Mouse (Mus musculus) brain, adult 2 months (tissue): ENCODE results near the gene Stambp.
A peak's percentile ranks its signal among the peaks of the same experiment; 100 is the strongest.
"Not testable (repeated sequence)": the region's sequence is repeated elsewhere in the genome, so short reads cannot be mapped to it uniquely, and the experiment has no call there.

Experiments
- DNase-seq: peaks from one replicate; pipeline ENCODE4 v3.0.0; 2011; ENCODE audit warnings: low read depth, low spot score

Gene Stambp

DNA sequence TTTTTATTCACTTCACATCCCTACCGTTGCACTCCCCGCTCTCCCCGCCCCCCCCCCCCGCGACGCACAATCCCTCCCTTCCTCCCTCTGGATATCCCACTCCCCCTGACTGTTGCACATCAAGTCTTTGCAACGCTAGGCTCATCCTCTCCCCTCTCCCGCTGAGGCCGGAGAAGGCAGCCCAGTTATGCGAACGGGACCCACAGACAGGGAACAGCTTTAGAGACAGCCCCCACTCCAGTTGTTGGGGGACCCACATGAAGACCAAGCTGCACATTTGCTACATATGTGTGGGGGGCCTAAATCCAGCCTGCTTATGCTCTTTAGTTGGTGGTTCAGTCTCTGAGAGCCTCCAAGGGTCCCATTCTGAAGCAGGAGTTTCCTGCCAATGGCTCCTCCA lies at the start of gene Stambp:
Stambp (minus strand) TSS at position 59 of the 400 bp plus-strand sequence.
- no peak for DNase-seq

GRCm38 (mm10) chr6:83619955-83620354 lies 47.4 kb upstream of the Stambp start:
- DNase-seq: peak; percentile 26

DNA sequence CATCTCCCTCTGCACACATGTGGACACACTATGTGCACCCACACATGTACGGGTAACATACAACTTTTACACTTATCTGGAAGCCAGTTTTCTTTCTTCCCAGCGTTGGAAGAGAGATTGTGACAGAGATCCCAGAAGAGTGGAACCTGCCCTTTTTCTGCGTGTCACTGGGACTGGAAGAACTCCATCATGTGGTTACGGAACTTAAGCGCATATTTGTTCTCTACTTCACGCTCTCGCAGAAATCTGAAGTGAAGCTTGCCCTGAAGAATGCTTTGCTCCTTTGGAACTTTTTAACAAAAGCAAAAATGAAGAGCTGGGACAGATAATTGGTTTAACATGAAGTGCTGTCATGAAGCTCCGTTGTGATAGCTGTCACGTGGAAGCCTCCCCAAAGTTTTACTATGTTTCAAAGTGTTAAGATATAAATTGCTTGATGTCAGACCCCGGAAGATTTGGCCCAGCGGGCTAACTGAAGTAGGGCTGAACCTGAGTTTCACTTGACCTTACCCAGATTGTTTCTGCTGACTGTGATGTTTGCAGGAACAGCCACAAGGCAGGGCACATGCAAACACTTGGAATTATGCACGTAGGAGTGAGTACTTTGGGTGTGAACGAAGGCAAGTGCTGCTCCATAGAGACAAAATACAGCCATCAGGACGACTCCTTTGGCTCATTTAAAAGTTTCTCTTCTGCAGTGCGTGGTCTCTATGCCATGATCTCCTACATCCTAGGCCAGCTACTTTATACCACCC lies 45.2 kb upstream of the Stambp start:
- no peak for DNase-seq

DNA sequence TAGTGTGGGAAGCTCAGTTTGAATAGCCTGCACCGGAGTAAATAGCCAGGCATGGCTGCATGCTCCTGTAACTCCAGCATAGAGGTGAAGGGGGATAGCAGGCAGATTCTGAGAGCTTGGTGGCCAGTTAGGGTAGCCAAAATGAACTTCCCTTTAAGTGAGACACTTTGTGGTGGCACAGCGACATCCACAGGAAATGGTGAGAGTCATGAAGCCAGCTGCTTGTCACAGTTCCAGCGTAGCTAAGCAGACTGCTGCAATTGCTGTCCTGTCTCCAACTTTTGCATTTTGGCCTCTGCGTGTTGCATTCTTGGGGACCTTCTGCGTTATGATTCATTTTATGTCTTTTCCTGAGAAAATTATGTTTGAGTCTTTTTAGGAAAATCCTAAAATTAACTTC lies 44.0 kb upstream of the Stambp start:
- peak; percentile 56 for DNase-seq

DNA sequence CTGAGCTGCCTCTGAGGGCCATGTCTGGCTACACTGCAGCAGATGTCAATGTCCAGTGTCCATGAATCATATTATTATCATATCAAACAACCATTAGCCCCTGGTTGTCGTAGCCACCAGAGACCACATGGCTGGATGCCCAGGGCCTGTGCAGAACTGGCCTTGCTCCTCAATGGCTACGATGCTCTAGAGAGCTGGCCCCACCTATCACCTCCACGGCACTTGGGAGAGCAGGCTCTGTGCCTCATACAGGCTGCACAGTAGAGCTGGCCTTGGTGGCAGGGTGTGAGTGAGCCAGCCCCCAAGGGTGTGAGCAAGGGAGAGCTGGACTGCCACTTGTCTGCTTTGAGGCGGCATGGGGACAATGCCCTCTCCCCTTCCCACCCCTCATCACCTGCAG lies 41.9 kb upstream of the Stambp start:
- DNase-seq: no peak

DNA sequence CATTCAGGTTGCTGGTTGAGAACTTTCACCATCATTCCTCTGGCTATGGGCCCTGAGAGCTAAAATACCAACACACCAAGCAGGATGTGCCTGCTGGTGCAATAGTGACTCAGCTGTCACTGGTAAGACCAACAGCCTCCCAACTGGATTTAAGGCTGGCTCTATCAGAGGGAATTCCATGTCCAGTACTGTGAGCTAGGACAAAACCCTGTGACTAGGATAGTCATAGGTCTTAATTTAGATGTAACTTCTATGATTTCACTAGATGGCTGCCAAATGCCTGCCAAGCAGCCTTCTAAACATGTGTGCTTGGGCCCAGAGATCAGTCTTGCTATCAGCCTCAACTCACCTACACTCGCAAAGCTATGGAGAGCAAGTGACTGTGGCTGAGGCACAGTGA lies 40.4 kb upstream of the Stambp start:
- peak; percentile 31 for DNase-seq

GRCm38 (mm10) chr6:83599636-83600174 lies 27.2 kb upstream of the Stambp start:
- DNase-seq: peak; percentile 36

GRCm38 (mm10) chr6:83599060-83599550 lies 26.6 kb upstream of the Stambp start:
- DNase-seq: no peak

DNA sequence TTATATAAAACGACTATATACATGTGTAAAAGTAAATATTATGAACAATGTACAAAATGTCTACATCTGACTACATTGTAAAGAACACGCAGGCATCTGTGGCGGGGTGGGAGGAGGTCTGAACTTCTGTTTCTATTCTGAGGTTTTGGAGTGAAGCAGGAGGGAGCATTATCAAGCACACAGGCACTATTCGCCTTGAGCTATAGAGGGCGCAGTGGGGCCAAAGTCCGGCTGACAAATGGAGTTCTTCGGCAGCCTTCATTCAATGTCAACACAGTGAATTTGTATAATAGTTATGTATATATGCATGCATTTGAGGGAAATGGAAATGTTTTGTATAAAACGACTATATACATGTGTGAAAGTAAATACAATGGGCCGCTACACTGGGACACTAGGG lies 26.1 kb upstream of the Stambp start:
- DNase-seq: peak; percentile 64

DNA sequence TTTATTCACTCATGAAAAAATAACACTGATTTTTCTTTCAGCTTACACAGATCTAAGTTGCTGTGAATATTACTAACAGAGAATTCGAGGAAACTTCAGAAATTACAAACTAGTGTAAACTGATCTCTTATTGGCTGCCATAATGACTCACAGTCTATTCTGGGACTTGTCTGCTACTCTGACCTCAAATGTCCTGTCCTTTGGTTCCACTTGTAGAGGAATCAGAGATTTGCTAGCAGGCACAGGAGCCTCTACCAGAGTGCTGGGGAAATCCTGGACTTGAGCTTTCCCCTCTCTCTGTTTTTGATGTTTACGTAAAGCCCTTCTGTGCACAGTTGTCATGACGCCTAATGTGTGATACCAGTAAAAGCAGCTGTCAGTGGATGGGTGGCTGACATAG lies 25.5 kb upstream of the Stambp start:
- DNase-seq: no peak

- DNase-seq: no peak
Measured at GRCm38 (mm10) chr6:83595035-83595434, 22.5 kb upstream of the Stambp start.

DNA sequence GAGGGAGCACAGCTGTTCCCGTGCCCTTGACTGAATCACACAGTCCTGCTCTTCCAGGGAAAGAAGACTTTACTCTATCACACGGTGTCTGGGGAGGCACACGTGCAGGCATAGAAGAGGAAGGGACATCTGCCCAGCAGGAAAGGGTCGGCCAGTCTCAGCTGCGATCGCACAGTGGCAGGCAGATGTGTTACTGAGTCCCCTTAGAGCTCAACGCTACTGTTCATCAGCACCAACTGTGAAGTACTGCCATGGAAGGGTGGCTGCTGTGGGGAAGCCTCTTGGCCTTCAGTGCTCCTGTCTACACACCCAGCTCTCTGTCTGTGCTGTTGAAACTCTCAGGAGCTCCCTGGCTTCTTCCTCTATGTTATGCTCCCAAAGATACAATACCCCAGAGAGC lies 21.4 kb upstream of the Stambp start:
- DNase-seq: no peak

GRCm38 (mm10) chr6:83592051-83592450 lies 19.5 kb upstream of the Stambp start:
- no peak for DNase-seq

DNA sequence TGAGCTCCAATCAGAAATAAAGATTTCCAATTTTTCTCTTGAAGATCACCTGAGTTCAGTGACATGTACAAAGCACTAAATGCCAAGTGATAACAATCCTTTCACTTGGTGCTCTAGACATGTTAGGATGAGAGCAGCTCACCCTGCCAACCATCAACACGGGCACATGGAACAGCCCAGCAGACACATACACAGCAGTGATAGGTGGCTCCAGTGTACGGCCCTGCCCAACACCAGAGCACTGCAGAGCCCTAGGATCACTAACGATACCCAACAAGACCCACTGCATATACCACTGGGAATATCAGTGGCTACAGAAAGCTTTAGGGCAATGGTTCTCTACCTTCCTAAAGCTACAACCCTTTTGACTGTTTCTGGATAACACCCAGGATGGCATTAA lies 17.8 kb upstream of the Stambp start:
- no peak for DNase-seq

GRCm38 (mm10) chr6:83587191-83587590 lies 14.7 kb upstream of the Stambp start:
- DNase-seq: not testable (repeated sequence)

DNA sequence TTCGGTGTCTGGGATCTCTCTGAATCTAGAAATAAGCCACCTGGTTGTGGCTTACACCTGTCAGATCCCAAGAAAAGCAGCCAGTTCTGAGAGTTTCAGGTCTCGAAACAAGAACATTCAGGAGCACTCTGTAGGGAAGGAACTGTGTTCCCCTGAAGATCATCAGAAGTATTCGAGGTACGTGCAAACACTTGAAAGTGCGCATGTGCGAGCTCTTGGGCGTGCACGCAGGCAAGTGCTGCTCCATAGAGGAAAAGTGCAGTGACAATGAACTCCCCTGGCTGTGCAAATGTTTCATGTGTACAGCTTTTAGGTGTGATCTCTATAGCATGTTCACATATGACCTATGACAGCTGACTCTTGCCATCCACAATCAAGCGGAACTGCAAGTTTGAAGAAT lies 12.8 kb upstream of the Stambp start:
- DNase-seq: not testable (repeated sequence)

DNA sequence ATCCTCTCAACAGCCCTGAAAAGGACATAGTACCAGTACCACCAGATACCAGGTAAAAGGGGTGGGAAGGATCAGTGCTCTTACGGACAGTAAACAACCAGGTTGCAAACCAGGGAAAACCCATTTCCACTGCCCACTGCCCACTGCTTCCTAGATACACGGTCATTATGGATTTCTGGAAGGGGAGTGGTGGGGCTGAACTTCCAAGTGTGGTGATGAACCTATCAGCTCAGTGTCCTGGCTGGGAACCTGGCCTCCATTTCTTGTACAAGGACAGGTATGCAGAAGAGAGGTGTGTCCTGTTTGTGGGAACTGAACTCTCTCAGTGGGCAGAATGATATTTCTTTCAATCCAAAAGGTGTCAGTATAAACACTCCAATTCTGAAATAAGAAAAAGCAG lies 11.1 kb upstream of the Stambp start:
- no peak for DNase-seq

GRCm38 (mm10) chr6:83582938-83583270 lies 10.4 kb upstream of the Stambp start:
- DNase-seq: peak; percentile 78

GRCm38 (mm10) chr6:83582135-83582937 lies 9.8 kb upstream of the Stambp start:
- DNase-seq: no peak

GRCm38 (mm10) chr6:83577534-83577933 lies 5.0 kb upstream of the Stambp start:
- no peak for DNase-seq

DNA sequence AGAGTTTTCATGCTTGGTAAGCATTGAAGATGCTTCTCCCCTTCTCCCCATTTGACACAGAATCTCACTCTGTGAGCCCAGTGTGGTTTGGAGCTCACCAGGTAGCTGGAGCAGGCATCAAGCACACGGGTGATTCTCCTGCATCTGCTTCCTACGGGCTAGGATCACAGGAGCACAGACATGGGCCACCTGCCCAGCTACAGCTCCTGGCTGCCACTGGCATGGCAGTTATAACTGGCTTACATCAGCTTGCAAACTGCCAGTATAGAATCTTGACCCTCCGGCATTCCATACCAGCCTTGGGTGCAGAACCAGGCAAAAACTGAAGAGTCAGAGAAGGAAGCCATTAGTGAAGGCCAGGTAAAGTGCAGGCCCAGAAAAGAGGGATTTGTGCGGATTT lies 3.1 kb upstream of the Stambp start:
- no peak for DNase-seq

GRCm38 (mm10) chr6:83571840-83572667 lies 475 bp downstream of the Stambp start:
- peak; percentile 98 for DNase-seq
